Mouse (Mus musculus) heart, postnatal 14 days (tissue): ENCODE results near the gene Gm20388. TPM values are rescaled to one million over a fixed set of nuclear protein-coding genes. Genes with fewer than 3 reads are reported as not detected.

Experiments used
- DNase-seq, 2 experiments: peaks; one replicate each; pipeline ENCODE4 v3.0.0; 2021 to 2022
- intact Hi-C: fragments of 180-260 bp; cut with DNase I; formaldehyde crosslinking; loops from one replicate; pipeline ENCODE4 v1.15.1; 2025
- total RNA-seq, 2 experiments: library from RNA; stranded (reverse); gene quantifications; 2 replicates each; pipeline ENCODE4 v1.2.3; 2021

Gene Gm20388
- total RNA-seq, 2 experiments from 2014 or later, result 0.24 TPM; not detected in 1

DNA sequence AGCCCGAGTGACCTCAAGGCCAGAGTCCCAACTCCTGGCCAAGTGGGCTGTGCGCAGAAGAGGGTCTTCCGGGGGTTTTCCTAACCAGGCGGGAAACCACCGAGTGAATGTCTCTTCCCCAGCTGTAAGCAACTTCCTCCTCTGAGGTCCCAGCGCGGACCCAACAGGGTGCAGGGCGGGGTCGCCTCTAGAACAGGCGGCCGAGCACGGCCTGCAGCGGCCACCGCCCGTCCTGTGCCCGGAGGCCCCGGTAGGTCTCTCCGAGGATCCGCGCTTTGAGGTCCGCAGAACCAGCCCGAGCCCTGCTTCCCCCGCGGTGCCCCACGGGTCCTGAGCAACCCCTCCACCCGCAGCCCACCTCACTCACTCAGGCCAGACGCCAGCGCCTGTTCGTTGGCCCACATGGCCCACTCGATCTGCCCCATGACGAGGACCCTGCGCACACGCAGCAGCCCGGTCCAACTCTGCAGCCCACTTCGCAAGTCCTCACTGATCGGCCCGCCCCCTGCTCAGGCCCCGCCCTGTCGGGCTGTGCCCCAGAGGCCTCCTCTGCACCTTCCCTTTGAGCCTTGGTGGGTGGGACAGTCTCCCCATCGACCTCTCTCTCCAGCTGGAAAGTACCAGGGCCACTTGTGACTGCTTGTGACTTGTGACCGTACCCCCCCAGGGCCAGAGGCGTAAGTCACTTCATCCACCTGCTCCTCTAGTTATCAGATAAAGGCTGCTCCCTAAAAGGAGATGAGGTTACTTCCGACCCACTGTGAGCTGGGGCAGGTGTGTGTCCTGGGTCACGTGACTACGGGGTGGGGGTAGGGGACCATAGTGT is 2522.0 kb downstream of the Gm20388 start, which contains the start of gene Cyba:
Gene Cyba (minus strand): TSS at position 488 of the 826 bp plus-strand sequence.
- peak; percentile 80 to 82 for DNase-seq
- intact Hi-C loops, result loop anchor here (5.0 kb wide), 1 partner anchor 40 kb away; no protein-coding TSS in a partner anchor

DNA sequence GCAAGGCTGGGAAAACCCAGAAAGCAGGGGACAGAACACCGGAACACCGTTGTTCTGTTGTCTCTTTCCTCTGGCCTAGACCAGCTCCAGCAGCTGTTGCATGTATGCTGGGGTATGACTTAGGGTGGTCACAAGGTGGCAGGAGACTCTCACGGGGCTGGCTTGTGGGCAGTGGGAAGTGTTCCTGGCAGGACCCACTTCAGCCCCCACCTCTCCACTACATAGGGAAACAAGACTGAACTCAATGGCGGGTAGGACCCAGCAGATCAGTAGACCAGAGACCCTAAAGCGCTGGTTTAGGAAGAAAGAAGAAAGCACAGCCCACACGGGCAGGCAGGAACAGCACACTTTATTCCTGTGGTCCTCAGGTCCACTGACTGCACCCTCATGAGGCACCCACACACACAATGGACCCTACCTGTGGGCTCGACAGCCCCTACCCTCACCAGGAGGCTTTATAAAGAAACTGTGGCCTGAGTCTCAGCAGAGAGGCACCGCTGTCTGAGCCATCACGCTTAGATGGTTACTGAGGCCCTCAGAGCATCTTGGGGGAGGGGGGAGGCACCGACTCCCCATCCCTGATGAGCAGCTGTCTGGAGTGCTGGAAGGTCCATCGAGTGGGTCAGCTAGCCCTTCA is 2522.7 kb downstream of the Gm20388 start:
- intact Hi-C loops, result loop anchor here (5.0 kb wide), 1 partner anchor 39 kb away; no protein-coding TSS in a partner anchor
- no peak for DNase-seq

DNA sequence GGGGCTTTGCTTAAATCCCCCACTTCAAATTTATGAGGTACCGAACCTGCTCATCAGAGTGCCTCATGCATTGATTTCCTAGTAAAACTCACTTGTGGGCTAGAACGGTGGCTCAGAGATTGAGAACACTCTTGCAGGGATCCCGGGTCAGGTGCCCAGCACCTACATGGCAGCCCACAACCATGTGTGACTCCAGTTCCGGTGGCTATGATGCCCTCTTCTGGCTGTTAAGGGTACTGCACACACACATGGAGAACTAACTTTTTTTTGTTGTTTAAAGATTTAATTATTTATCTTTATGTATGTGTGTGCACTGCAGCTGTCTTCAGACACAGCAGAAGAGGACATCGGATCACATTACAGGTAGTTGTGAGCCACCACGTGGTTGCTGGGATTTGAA is 2524.7 kb downstream of the Gm20388 start:
- no peak for DNase-seq
- intact Hi-C loops, result no loop called here

DNA sequence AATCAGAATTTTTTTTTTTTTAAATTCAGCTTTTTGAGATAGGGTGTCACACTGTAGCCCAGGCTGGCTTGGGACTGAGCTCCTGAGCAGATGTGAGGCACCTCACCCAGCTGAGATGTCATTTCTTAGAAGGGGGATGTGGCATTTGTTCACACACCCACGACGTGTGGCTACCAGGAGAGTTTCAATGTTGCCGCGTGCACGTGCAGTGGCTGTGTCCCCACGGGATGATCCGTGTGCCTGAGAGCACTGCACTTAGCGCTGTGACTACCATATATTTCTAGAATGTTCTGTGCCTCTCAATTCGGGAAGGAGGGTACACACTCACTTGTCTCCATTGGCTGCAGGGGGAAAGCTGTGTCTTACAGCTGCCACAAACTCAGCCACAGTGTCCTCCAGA is 2525.5 kb downstream of the Gm20388 start:
- intact Hi-C loops, result no loop called here
- no peak for DNase-seq

DNA sequence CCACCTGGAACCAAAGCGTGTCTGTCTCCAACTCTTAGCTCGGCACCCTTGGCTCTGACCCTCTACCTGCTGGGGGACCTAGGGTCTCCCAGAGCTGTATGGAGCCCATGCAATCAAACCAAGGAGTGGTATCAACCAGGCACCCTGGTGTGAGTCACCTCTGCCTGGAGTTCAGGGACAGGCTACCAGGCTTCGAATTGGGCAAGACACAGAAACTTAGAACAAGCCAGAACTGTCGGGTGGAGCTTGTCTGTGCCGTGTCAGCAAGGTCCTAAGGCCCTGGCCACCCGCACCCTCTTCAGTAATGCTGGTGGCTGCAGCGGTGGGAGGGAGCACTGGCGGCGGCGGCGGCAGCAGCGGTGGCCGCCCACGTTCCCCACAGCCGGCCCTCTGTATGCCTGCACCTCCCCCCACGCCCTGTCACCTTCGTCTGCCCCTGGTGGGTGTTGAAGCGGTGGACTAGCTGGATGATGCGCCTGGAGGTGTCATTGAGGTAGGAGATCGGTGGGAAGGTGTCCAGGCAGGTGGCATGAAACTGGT is 2526.0 kb downstream of the Gm20388 start:
- no peak for DNase-seq
- intact Hi-C loops, result no loop called here

DNA sequence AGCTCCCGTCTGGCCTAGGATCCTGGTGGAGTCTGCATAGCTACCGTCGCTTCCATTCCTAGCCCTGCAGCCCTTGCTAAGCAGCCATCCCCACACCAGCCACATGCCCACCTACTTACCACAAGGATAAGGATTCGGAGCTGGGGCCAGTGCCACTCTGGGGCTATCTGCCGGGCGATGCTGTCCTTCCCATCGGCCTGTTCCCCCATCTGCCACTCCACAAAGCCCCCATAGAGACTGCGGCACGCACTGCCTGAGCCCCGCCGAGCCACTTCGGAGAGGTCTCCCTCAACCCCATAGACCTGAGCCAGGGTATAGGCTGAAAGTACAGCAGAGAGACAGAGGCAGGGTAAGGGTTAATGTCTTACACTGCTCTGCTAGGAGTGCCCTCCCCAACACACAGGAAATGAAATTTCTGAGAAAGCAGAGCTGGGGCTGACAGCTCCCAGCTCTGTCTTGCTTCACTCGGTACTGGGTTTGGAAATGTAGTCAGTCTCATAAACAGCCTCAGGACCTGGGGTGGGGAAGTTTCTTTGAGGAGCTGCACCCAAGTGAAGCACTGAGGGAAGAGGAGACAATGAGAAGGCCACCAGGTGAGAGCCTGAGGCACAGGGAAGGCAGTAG is 2527.2 kb downstream of the Gm20388 start:
- intact Hi-C loops, result no loop called here
- DNase-seq, result no peak

DNA sequence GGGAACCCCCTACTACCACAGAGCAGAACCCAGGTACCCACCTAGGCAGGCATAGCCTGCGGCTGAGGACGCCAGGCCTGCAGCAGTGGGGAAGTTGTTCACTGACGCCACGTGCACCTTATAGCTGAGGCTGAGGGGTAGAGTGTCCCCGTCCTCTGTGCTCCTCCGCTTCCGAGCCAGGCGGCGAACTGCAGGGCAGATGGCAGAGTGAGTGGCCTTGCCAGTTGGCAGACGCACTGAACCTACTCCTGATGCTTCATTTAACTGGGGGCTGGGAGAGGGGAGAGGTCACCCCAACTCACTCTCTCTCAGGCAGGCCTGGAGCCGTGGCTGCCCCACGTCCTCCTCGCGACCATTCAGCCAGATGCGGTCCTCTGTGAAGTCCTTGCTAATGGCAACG is 2528.7 kb downstream of the Gm20388 start:
- intact Hi-C loops, result no loop called here
- DNase-seq, result no peak

DNA sequence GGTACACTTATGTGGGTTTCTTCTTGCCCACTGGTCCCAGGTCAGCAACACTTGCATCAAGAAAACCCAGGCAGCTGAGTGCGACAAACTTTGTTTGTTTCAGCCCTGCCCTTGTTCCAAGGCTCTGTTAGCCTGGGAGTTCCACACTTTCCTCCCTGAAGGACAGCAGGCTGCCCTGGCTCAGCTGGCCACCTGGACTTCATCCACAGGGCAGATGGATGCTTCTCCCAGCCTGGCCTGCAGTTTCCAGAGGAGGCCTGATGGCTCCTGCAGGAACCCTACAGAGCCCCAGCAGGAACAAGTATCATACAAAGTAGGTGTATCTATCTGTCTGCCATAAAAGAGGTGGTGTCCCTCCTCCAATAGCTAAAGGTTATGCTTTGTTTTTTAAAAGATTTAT is 2530.7 kb downstream of the Gm20388 start:
- intact Hi-C loops, result no loop called here
- no peak for DNase-seq

DNA sequence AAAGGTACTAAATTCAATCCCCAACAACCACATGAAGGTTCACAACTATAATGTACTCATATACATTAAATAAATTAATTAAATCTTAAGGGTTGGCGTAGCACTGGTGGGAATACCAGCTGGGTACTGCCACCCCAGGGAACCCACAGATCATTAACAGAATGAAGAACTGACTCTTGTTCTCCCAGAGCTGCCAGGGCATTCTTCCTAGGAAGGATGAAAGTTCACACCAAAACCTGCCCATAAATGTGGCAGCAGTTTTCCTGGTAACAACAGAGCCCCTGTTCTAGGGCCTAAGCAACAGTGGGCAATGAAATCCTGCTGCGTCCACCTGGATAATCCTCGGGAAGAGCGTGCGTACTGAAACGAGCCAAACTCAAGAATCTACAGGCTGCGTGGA is 2531.7 kb downstream of the Gm20388 start:
- intact Hi-C loops, result no loop called here
- no peak for DNase-seq

DNA sequence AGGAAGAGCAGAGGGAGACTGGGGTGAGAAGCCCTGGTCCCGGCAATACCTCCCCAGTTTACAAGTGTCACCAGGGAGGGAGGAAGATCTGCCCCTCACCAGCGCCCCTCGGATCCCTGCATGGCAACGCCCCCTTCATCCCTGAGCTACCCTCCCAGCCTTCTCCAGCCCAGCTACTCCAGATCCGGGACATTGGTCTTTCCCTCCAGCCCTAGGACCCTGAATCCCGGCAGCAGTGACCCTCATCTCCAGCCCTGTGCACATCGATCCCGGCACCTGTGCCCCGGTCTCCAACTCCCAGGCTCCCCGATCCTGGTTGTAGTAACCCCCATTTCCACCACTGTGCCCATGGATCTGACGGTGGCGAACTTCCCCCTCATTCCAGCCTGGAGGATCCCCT is 2532.1 kb downstream of the Gm20388 start:
- DNase-seq, result no peak
- intact Hi-C loops, result no loop called here

DNA sequence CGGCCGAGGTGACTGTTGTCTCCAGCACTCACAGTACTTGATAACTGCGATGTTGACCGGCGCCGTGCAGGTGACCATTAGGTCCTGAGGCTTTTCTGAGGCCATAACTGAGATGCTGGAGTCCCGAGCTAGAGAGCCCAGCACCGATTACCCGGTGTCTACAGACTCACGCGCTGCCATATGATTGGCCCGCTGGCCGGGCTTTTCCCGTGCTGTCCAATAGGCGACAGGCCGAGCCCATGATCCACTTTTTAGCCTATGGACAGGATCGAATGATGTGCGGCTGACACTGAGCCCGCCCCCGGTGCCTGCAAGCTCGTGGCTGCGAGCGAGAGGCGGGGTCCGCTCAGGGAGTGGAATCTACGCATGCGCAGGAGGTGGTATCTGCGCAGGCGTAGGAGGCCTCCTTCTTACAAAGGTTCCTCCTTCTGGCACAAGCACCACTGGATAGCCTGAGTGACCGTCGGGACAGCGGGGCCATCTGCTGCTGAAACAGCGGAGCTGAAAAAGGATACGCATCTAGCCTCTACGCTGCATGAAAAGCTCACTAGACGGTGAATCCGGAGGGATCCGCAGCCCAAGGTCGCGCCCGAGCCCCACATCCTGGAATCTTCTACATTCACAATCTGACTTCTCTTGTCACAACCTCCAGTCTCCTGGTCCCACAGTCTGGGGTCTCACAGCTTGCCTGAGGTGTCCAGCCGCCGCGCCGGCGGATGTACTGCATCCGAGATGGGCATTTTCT is 2532.8 kb downstream of the Gm20388 start, which contains the start of gene Mvd:
Gene Mvd (minus strand): TSS at position 161 of the 745 bp plus-strand sequence.
- intact Hi-C loops, result no loop called here
- peak; percentile 98 for DNase-seq

DNA sequence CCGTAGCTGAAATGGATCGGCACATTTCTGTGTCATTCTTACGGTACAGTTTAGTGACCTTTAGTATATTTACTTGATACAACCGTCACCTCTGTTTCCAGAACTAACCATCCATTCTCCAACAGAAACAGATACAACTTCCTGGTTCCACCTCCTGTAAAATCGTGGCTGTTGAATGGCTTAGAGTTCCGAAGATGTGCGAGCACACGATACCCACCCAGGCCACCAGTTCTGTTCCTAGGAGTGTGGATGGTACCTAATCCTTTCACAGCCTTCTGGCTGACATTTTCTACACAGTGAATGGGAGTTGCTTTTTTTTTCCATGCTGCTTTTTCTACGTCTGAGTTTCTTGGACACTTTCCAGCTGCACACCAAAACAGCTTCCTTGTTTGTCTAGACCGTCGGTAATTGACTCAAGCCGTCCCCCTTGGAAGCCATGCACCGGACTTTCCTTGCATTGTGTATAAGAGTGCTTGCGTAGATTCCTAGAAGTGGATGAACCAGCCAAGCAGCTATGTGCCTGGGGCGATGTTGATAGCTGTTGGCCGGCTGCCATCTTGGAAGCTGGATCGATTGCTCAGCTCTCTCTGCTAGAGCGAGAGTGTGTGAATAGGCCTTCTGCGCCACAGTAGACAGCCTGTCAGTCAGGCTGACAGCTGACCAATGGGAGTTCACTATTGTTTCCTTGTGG is 2533.6 kb downstream of the Gm20388 start:
- peak; percentile 88 to 89 for DNase-seq
- intact Hi-C loops, result no loop called here

DNA sequence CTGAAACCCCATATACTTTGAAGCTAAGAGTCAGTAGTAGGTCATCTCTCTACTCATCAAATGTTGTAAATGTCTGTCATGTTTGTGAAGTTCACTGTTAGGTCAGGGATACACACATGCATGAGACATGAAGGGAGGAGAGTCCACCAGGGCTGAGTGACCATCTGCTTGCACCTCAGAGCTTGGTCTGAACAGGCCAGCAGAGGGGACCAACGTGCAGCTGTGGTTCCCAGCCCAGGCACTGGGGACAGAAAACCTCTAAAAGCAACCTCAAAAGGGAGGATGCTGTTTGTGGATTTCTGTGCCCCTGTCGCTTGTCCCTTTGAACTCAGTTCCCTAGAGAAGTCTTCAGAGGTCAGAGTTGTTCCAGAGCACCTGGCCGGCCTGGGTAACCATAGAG is 2534.6 kb downstream of the Gm20388 start:
- intact Hi-C loops, result loop anchor here (5.0 kb wide), 1 partner anchor 173 kb away; no protein-coding TSS in a partner anchor
- DNase-seq, result no peak

DNA sequence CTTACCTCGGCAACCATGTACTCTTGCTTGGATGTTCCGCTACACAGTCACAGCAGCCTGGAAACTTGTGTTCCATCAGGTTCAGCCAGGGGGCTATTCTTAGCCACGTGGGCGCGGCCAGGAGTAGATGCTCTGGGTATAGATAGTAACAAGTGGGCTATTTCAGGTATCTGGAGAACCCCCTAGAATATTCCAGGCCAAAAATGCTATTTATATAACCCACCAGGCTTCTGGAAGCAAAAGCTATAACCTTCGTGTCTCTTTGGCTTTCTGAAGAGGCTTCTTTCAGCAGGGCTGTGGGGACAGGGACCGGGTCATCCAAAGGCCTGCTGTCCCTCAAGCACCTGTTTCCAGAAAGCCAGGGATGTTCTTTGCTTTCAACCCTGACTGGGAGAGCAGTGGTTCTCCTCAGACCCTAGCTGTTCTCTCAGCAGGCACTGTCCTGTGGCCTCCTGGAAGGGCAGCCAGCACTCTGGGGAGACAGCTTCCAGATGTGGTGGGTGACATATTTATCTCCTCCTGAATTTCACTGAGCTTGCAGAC is 2540.6 kb downstream of the Gm20388 start:
- peak; percentile 46 to 60 for DNase-seq
- intact Hi-C loops, result no loop called here

DNA sequence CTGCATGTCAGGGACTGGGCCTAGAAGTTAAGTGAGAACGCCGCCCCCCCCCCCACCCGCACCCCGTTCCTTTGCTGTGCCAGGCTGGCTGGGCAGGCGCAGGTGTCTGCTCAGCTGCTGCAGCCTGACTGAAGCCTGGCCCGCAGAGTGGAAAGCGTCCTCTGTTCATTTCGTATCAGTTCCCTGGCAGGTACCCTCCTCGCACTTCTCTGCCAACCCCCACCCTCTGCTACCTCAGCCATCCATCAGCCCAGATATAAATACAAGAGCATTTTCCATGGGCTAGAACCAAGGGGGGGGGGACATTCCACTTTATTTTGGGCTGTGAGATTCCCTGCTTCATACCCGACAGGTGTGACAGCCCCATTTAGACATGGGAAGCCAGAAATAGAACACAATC is 2541.5 kb downstream of the Gm20388 start:
- intact Hi-C loops, result no loop called here

DNA sequence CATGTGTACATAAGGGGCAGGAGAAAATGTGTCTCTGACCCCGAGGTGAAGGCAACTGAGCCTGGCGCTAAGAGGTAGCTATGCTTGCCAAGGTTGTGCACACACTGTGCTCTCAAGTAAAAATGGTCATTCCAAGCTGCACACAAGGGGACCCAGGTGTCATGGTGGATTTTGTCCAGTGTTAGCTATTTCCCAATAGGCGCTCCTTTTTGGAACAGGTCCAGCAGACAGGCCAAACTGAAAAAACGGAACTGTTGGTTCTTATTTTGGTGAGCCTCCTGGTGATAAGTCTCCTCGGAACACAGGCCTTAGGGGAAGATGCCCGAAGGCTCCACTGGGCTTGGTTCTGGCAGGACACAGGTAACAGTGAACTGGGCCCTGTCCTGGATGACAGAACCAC is 2543.8 kb downstream of the Gm20388 start:
- DNase-seq, result no peak
- intact Hi-C loops, result no loop called here

More for the DNA sequence above, 2541.5 kb downstream of the Gm20388 start:
- peak; percentile 36 to 47 for DNase-seq

DNA sequence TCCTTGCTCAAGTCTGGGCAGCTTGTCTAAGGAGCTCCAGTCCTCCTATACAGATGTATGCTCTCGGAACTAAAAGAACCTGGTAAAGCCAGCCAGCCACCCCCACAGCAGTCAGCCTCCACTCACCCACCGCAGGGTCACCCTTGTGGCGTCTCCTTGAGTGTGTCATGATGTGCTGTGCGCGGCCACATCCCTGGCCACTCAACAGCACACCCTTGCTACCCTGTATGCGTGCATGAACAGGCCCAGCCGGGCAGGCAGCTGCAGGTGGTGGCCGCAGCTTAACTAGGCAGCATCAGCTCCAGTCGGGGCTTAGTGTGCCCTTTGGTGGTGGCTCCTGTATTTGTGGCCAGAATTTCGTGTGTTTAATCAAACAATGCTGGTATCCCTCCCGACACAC is 2546.5 kb downstream of the Gm20388 start:
- DNase-seq, result no peak
- intact Hi-C loops, result no loop called here

DNA sequence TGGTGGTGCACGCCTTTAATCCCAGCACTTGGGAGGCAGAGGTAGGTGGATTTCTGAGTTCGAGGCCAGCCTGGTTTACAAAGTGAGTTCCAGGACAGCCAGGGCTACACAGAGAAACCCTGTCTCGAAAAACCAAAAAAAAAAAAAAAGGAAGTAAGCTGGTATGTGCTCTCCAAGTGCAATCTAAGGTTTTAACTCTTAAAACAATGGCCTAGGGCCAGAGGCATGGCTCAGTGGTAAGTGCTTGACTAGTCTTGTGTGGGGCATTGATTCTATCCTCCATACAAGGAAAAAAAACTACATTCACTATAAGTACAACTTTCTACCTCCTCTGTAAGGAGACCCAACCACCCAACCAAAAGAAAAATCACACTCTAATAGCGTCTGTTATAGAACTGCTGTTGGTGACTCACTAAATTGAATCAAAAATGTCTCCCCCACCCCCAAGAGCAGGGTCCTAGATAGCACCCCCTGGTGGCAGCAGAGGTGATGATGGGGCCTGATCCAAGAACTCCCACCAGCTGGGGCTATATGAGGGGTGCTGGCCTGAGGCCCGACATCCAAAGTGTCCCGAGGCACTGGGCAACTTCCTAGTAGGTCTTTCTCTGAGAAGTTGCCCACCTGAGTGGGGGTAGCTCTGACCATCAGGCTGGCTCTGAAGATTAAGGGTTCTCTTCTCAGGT is 2548.7 kb downstream of the Gm20388 start:
- DNase-seq, result no peak
- intact Hi-C loops, result no loop called here

DNA sequence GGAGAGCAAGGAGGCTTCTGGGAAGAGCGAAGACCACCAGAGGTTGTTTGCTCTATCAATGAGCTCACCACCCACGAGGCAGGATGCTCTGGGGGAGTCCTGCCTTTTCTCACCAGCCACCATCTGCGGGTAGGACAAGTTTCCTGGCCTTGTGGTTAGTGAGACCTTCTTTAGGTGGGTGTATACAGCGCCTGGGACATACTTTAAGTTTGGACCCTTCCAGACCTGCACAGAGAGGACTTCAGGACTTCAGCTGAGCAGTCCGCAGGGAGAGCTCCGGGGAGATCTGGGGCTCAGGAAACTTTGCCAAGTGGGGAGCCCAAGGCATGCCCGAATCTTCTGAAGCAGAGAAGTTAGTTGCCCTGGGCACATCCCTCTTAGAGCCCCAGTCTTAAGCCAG is 2549.3 kb downstream of the Gm20388 start:
- no peak for DNase-seq
- intact Hi-C loops, result no loop called here
